Mouse (Mus musculus): ENCODE measurements around the gene Ubxn1. TPM values are rescaled to one million over a fixed set of nuclear protein-coding genes. Genes with fewer than 3 reads are reported as not detected.
A peak's percentile ranks its signal among the peaks of the same experiment; 100 is the strongest.
"Not testable (repeated sequence)": the region's sequence is repeated elsewhere in the genome, so short reads cannot be mapped to it uniquely, and the experiment has no call there.

Gene Ubxn1
- polyA plus RNA-seq, 1 experiment from 2014 or later = 170 TPM

DNA sequence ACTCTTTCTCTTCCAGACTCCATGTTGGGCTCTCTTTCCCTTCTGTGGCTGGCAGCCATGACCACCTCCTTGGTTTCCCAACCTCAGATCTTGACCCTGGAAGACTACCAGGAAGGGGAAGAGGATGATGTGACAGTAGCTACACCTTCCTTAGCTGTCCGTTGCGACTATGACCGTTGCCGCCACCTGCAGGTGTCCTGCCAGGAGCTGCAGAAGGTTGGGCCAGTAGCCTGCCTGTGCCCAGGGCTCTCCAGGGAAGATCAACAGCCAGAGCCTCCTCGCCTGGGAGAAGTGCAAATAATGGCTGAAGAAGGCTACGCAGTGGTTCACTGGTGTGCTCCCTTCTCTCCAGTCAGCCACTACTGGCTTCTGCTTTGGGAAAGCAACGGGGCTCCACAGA lies 19.7 kb upstream of the Ubxn1 start:
- Histone ChIP-seq H3K36me3 (ENCODE audit: control insufficient read depth, insufficient read depth, low read length) (0 out of 2 replicates have a peak, but pooled peaks cover 6% of the 10 kb centered on the region), H3K27me3 (ENCODE audit: control insufficient read depth, insufficient read depth, low read length) (no peaks in the 10 kb centered on the region), H3K27ac (ENCODE audit: low read length) (no peak overlapping the region), H3K9me3 (replicated peaks; ENCODE audit: control insufficient read depth, low read length) (no peaks in the 10 kb centered on the region), H3K4me1 (ENCODE audit: control insufficient read depth, insufficient read depth, low read length) (no peaks in the 10 kb centered on the region), H3K9ac (ENCODE audit: low read length) (no peak overlapping the region), H3K4me2 (ENCODE audit: low read depth, low read length) (no peak overlapping the region), H3K4me3 (replicated peaks; ENCODE audit: low read length) (no peak overlapping the region)
- WGBS = 35% methylated on average over 7 of the region's 7 CpGs
- ATAC-seq (ENCODE audit: insufficient read depth, low FRiP score) = no peak

DNA sequence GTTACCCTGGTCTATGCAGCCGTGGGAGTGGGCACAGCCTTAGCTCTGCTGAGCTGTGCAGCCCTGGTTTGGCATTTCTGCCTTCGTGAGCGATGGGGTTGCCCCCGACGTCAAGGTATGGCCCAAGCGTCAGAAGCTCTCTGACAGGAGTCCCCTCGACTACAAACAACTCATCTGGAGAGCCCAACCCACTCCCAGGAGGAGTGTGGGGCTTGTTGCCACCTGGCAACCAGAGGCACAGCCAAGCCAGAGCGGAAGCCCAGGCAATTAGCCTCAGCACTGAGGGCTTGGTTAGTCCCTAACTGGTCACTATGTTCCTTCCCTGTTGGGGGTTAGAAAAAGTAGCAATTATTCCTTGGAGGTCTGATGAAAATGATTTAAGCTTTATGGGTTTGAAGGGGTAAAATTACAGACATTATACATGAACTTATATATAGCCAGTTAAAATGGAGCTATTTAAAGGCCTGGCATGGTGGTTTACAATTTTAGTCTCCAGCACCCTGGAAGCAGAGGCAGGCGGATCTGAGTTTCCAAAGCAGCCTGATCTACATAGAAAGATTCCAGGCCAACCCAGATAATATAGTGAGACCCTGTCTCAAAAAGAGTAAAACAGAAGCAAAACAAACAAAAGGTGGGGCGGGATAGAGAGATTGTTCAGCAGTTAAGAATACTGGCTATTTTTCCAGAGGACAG lies 18.9 kb upstream of the Ubxn1 start:
- Histone ChIP-seq H3K4me3 (replicated peaks; ENCODE audit: low read length) (no peak overlapping the region), H3K9ac (ENCODE audit: low read length) (no peak overlapping the region), H3K9me3 (replicated peaks; ENCODE audit: control insufficient read depth, low read length) (no peaks in the 10 kb centered on the region), H3K27ac (ENCODE audit: low read length) (no peak overlapping the region), H3K4me2 (ENCODE audit: low read depth, low read length) (no peak overlapping the region), H3K4me1 (ENCODE audit: control insufficient read depth, insufficient read depth, low read length) (no peaks in the 10 kb centered on the region), H3K36me3 (ENCODE audit: control insufficient read depth, insufficient read depth, low read length) (0 out of 2 replicates have a peak, but pooled peaks cover under 1% of the 10 kb centered on the region), H3K27me3 (ENCODE audit: control insufficient read depth, insufficient read depth, low read length) (no peaks in the 10 kb centered on the region)
- ATAC-seq (ENCODE audit: insufficient read depth, low FRiP score) = no peak
- WGBS = 52% methylated on average over 10 of the region's 10 CpGs

DNA sequence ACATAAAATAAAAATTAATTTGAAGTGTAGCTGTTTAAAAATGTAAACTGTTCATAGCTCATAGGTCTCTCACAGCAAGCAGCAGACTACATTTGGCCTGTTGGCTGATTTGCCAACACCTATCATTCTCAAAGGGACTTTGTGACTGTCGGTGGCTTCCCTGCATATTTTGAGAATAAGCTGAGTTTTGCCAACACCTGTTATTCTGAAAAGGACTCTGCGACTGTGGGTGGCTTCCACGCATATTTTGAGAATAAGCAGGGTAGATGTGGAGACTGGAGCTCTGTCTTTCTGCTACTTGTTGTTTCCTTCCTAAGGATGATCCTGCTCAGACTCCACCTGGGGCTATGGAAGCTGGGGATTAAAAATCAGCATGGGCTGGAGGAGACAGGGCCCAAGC lies 18.2 kb upstream of the Ubxn1 start:
- H3K4me2 ChIP-seq (ENCODE audit: low read depth, low read length) = no peak overlapping the region
- H3K27me3 ChIP-seq (ENCODE audit: control insufficient read depth, insufficient read depth, low read length) = no peaks in the 10 kb centered on the region
- no peak overlapping the region for H3K9ac ChIP-seq (ENCODE audit: low read length)
- ATAC-seq (ENCODE audit: insufficient read depth, low FRiP score) = no peak
- H3K4me1 ChIP-seq (ENCODE audit: control insufficient read depth, insufficient read depth, low read length) = no peaks in the 10 kb centered on the region
- no peaks in the 10 kb centered on the region for H3K9me3 ChIP-seq (replicated peaks; ENCODE audit: control insufficient read depth, low read length)
- 86% methylated on average over 3 of the region's 3 CpGs for WGBS
- H3K36me3 ChIP-seq (ENCODE audit: control insufficient read depth, insufficient read depth, low read length) = no peaks in the 10 kb centered on the region
- no peak overlapping the region for H3K27ac ChIP-seq (ENCODE audit: low read length)
- H3K4me3 ChIP-seq (replicated peaks; ENCODE audit: low read length) = no peak overlapping the region

DNA sequence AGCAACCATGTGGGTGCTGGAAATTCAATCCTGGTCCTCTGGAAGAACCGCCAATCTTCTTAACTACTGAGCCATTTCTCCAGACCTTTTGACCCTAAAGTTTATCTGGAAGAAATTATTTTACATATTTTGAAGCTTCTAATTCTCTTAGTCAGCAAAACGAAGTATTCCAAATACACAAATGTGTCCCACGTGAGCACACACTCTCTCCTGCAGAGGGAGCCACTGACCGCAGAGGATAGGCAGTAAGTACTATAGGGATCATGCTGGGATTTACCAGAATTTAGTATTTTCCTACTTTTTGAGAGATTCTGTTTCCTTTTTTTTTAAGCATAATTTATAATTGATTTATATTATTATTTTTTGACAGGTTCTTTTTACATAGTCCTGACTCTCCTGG lies 13.6 kb upstream of the Ubxn1 start:
- no peaks in the 10 kb centered on the region for H3K9me3 ChIP-seq (replicated peaks; ENCODE audit: control insufficient read depth, low read length)
- no peak overlapping the region for H3K4me2 ChIP-seq (ENCODE audit: low read depth, low read length)
- H3K9ac ChIP-seq (ENCODE audit: low read length) = no peak overlapping the region
- 45% methylated on average over 4 of the region's 4 CpGs for WGBS
- no peaks in the 10 kb centered on the region for H3K36me3 ChIP-seq (ENCODE audit: control insufficient read depth, insufficient read depth, low read length)
- no peak overlapping the region for H3K27ac ChIP-seq (ENCODE audit: low read length)
- H3K4me1 ChIP-seq (ENCODE audit: control insufficient read depth, insufficient read depth, low read length) = no peaks in the 10 kb centered on the region
- ATAC-seq (ENCODE audit: insufficient read depth, low FRiP score) = no peak
- no peaks in the 10 kb centered on the region for H3K27me3 ChIP-seq (ENCODE audit: control insufficient read depth, insufficient read depth, low read length)
- no peak overlapping the region for H3K4me3 ChIP-seq (replicated peaks; ENCODE audit: low read length)

DNA sequence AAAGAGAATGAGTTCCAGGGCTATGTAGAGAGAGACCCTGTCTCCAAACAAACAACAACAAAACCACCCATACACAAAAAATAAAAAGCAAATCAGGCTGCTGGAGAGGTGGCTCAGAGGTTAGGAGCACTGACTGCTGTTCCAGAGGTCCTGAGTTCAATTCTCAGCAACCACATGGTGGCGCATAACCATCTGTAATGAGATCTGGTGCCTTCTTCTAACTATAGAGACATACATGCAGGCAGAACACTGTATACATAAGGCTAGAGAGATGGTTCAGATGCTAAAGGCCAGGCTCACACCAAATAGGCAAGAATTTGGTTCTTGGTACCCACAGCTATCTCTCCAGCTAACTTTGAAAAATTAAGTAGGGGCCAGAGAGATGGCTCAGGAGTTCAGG lies 12.3 kb upstream of the Ubxn1 start:
- no peaks in the 10 kb centered on the region for H3K36me3 ChIP-seq (ENCODE audit: control insufficient read depth, insufficient read depth, low read length)
- peak; percentile 33; the same call in 1 of the 2 replicates for ATAC-seq (ENCODE audit: insufficient read depth, low FRiP score)
- H3K4me3 ChIP-seq (replicated peaks; ENCODE audit: low read length) = no peak overlapping the region
- 22% methylated on average over 1 of the region's 1 CpGs for WGBS
- no peaks in the 10 kb centered on the region for H3K9me3 ChIP-seq (replicated peaks; ENCODE audit: control insufficient read depth, low read length)
- H3K27me3 ChIP-seq (ENCODE audit: control insufficient read depth, insufficient read depth, low read length) = no peaks in the 10 kb centered on the region
- no peaks in the 10 kb centered on the region for H3K4me1 ChIP-seq (ENCODE audit: control insufficient read depth, insufficient read depth, low read length)
- no peak overlapping the region for H3K4me2 ChIP-seq (ENCODE audit: low read depth, low read length)
- H3K9ac ChIP-seq (ENCODE audit: low read length) = no peak overlapping the region
- no peak overlapping the region for H3K27ac ChIP-seq (ENCODE audit: low read length)

DNA sequence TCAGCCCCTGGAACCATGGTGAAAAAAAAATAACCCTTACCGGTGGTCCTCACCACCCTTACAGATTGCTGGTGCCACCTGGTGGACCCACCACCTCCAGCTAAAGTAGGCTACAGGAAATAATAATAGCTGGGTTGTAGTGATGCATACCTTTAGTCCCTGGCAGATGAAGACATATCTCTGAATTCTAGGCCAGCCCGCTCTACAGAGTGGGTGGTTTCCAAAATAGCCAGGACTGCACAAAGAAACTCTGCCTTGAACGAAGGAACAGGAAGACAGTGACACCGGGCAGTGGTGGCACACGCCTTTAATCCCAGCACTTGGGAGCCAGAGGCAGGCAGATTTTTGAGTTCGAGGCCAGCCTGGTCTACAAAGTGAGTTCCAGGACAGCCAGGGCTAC lies 7.0 kb upstream of the Ubxn1 start:
- H3K4me2 ChIP-seq (ENCODE audit: low read depth, low read length) = no peak overlapping the region
- H3K4me1 ChIP-seq (ENCODE audit: control insufficient read depth, insufficient read depth, low read length) = no peaks in the 10 kb centered on the region
- H3K4me3 ChIP-seq (replicated peaks; ENCODE audit: low read length) = no peak overlapping the region
- ATAC-seq (ENCODE audit: insufficient read depth, low FRiP score) = no peak
- H3K36me3 ChIP-seq (ENCODE audit: control insufficient read depth, insufficient read depth, low read length) = no peaks in the 10 kb centered on the region
- WGBS = 81% methylated on average over 6 of the region's 6 CpGs
- no peak overlapping the region for H3K27ac ChIP-seq (ENCODE audit: low read length)
- no peaks in the 10 kb centered on the region for H3K9me3 ChIP-seq (replicated peaks; ENCODE audit: control insufficient read depth, low read length)
- no peaks in the 10 kb centered on the region for H3K27me3 ChIP-seq (ENCODE audit: control insufficient read depth, insufficient read depth, low read length)
- no peak overlapping the region for H3K9ac ChIP-seq (ENCODE audit: low read length)

DNA sequence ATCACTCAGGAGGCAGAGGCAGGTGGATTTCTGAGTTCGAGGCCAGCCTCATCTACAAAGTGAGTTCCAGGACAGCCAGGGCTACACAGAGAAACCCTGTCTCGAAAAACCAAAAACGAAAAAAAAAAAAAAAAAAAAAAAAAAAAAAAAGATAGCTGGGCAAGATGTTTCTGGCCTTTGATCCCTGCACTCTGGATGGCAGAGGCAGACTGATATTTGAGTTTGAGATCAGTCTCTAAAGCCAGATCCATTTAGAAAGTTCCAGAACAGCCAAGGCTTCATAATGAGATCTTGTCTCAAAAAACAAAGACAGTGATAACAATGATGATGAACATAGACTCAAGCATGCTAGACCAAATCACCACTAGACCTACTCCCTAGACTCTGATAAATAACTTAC lies 915 bp upstream of the Ubxn1 start:
- ATAC-seq (ENCODE audit: insufficient read depth, low FRiP score); H3K9ac ChIP-seq (ENCODE audit: low read length); H3K4me1 ChIP-seq (ENCODE audit: control insufficient read depth, insufficient read depth, low read length); H3K9me3 ChIP-seq (replicated peaks; ENCODE audit: control insufficient read depth, low read length); H3K27me3 ChIP-seq (ENCODE audit: control insufficient read depth, insufficient read depth, low read length); H3K36me3 ChIP-seq (ENCODE audit: control insufficient read depth, insufficient read depth, low read length); H3K4me3 ChIP-seq (replicated peaks; ENCODE audit: low read length): not testable (repeated sequence)
- Histone ChIP-seq H3K4me2 (ENCODE audit: low read depth, low read length) (peak overlapping the region; percentile 63), H3K27ac (ENCODE audit: low read length) (peak overlapping the region; percentile 83; the same call in 1 of the 2 replicates)
- 75% methylated on average over 3 of the region's 3 CpGs for WGBS

DNA sequence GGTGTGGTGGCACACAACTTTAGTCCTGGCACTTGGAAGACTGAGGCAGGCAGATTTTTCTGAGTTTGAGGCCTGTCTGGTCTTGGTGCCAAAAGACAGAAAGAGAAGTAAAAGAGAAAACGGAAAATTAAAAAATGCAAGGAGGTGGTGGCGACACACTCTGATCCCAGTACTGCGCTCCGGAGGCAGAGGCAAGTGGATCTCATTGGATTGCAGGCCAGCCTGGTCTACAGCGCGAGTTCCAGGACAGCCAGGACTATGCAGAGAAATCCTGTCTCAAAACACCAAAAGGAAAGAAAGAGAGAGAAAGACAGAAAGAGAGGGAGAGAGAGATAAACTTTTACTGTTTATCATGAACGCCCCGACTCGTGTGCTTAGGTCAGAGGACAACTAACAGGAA lies 458 bp upstream of the Ubxn1 start:
- Histone ChIP-seq H3K27me3 (ENCODE audit: control insufficient read depth, insufficient read depth, low read length) (no peaks in the 10 kb centered on the region), H3K9ac (ENCODE audit: low read length) (peak overlapping the region; percentile 96), H3K36me3 (ENCODE audit: control insufficient read depth, insufficient read depth, low read length) (0 out of 2 replicates have a peak, but pooled peaks cover 4% of the 10 kb centered on the region), H3K4me1 (ENCODE audit: control insufficient read depth, insufficient read depth, low read length) (peaks cover 8% of the 10 kb centered on the region), H3K27ac (ENCODE audit: low read length) (peak overlapping the region; percentile 83), H3K9me3 (replicated peaks; ENCODE audit: control insufficient read depth, low read length) (no peaks in the 10 kb centered on the region), H3K4me3 (replicated peaks; ENCODE audit: low read length) (peak overlapping the region; percentile 93), H3K4me2 (ENCODE audit: low read depth, low read length) (peak overlapping the region; percentile 63)
- no peak for ATAC-seq (ENCODE audit: insufficient read depth, low FRiP score)
- WGBS = 45% methylated on average over 9 of the region's 9 CpGs

DNA sequence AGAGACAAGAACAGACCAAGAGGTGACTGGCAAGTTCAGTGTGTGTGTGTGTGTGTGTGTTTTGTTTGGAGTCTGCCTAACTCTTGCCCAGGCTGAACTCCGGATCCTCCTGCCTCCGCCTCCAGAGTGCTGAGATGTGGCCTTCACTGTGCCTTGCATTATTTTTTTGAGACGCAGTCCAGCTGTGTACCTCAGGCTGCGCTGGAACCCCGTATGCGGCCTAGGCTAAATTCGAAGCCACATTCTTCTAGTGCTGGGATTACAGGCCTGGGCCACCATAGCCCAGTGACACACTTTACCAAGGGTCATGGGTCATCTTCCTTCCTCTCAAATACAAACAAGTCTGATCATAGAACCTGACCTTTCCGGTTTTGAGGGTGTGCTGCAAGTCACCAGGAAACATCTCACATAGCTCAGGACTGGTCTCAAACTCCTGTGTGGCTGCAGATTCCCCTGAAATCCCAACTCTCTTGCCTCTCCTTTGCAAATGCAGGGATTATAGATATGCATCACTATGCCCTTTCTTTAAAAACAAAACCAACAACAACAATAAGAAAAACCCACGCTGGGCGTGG lies 1.1 kb downstream of the Ubxn1 start:
- H3K4me2 ChIP-seq (ENCODE audit: low read depth, low read length) = peak overlapping the region; percentile 78
- no peaks in the 10 kb centered on the region for H3K9me3 ChIP-seq (replicated peaks; ENCODE audit: control insufficient read depth, low read length)
- peak overlapping the region; percentile 96 for H3K9ac ChIP-seq (ENCODE audit: low read length)
- H3K27me3 ChIP-seq (ENCODE audit: control insufficient read depth, insufficient read depth, low read length) = no peaks in the 10 kb centered on the region
- peak overlapping the region; percentile 93 for H3K4me3 ChIP-seq (replicated peaks; ENCODE audit: low read length)
- peaks cover 7% of the 10 kb centered on the region; the same call in 1 of the 2 replicates for H3K36me3 ChIP-seq (ENCODE audit: control insufficient read depth, insufficient read depth, low read length)
- 63% methylated on average over 10 of the region's 10 CpGs for WGBS
- no peak for ATAC-seq (ENCODE audit: insufficient read depth, low FRiP score)
- H3K4me1 ChIP-seq (ENCODE audit: control insufficient read depth, insufficient read depth, low read length) = peaks cover 8% of the 10 kb centered on the region
- H3K27ac ChIP-seq (ENCODE audit: low read length) = peak overlapping the region; percentile 90

Data from stomach, embryonic 16.5 days (tissue).